Mouse (Mus musculus): ENCODE results near the gene Tmem233.

Gene Tmem233

GRCm38 (mm10) chr5:116004271-116004670, 78.8 kb downstream of the Tmem233 start:
- no peak for DNase-seq (ENCODE audit: low read depth)

- DNase-seq (ENCODE audit: low read depth), result no peak
These were observed 79.2 kb downstream of the Tmem233 start for GRCm38 (mm10) chr5:116003825-116004224.

- DNase-seq (ENCODE audit: low read depth), result no peak
These were observed 79.9 kb downstream of the Tmem233 start for GRCm38 (mm10) chr5:116003154-116003553.

- DNase-seq (ENCODE audit: low read depth), result no peak
These were observed 85.7 kb downstream of the Tmem233 start for GRCm38 (mm10) chr5:115997376-115997775.

- no peak for DNase-seq (ENCODE audit: low read depth)
These were observed 88.9 kb downstream of the Tmem233 start for GRCm38 (mm10) chr5:115994101-115994500.

GRCm38 (mm10) chr5:115991717-115992116, 91.3 kb downstream of the Tmem233 start:
- DNase-seq (ENCODE audit: low read depth), result no peak

Data from c-Kit-positive CD71-negative TER-119-negative erythroid progenitor cells, embryonic 14.5 days (primary cell).